Mouse (Mus musculus) limb, embryonic 11.5 days (tissue): ENCODE measurements at regions not wholly inside any gene's neighbourhood (a gene's known extent, or its start where the extent isn't known, plus 50 kb on each side); places are given as distances from the start of the nearest gene placed in this dataset.

Source experiments
- ATAC-seq: fragments of 200-750 bp; cut with Nextera tagmentation; 2 replicates; pipeline ENCODE4 v1.8.0; 2017; ENCODE audit warnings: low read depth; ENCODE audit not compliant: insufficient number of reproducible peaks, low FRiP score, low TSS enrichment
- DNase-seq: peaks from one replicate; pipeline ENCODE4 v3.0.0-alpha.2; 2015; ENCODE audit warnings: low spot score
- H3K27ac ChIP-seq: fragments of 300-500 bp; sonication (generic); replicated peaks from 2 replicates; pipeline ENCODE4 v1.5.1; 2014; ENCODE audit warnings: low read depth, mild to moderate bottlenecking, low read length
- H3K27me3 ChIP-seq: fragments of 300-500 bp; sonication (generic); 2 replicates; pipeline ENCODE4 v1.6.1; 2014; ENCODE audit warnings: mild to moderate bottlenecking, low read length, mixed read lengths; ENCODE audit not compliant: control insufficient read depth, insufficient read depth
- H3K36me3 ChIP-seq: fragments of 300-500 bp; sonication (generic); 2 replicates; pipeline ENCODE4 v1.6.1; 2014; ENCODE audit warnings: mild to moderate bottlenecking, low read length, moderate library complexity, mixed read lengths; ENCODE audit not compliant: control insufficient read depth, insufficient read depth
- H3K4me1 ChIP-seq: fragments of 300-500 bp; sonication (generic); 2 replicates; pipeline ENCODE4 v1.6.1; 2014; ENCODE audit warnings: low read length, mixed read lengths; ENCODE audit not compliant: control insufficient read depth, insufficient read depth
- H3K4me2 ChIP-seq: fragments of 300-500 bp; sonication (generic); 2 replicates; pipeline ENCODE4 v1.6.1; 2014; ENCODE audit warnings: low read depth, mild to moderate bottlenecking, moderate library complexity; ENCODE audit not compliant: severe bottlenecking
- H3K4me3 ChIP-seq: fragments of 300-500 bp; sonication (generic); 2 replicates; pipeline ENCODE4 v1.5.1; 2014; ENCODE audit warnings: low read depth, low read length
- H3K9ac ChIP-seq: fragments of 300-500 bp; sonication (generic); 2 replicates; pipeline ENCODE4 v1.6.1; 2014; ENCODE audit warnings: mild to moderate bottlenecking, low read length
- H3K9me3 ChIP-seq: fragments of 300-500 bp; sonication (generic); 2 replicates; pipeline ENCODE4 v1.6.1; 2016; ENCODE audit warnings: low read length; ENCODE audit not compliant: control insufficient read depth
- WGBS: fragments of 180-500 bp; shearing (Covaris S2); extraction: QIAGEN DNeasy Blood & Tissue Kit; methylation state at CpG from one replicate; pipeline ENCODE4 v1.1.7; 2014; 5-methylcytosine and 5-hydroxymethylcytosine counted together

DNA sequence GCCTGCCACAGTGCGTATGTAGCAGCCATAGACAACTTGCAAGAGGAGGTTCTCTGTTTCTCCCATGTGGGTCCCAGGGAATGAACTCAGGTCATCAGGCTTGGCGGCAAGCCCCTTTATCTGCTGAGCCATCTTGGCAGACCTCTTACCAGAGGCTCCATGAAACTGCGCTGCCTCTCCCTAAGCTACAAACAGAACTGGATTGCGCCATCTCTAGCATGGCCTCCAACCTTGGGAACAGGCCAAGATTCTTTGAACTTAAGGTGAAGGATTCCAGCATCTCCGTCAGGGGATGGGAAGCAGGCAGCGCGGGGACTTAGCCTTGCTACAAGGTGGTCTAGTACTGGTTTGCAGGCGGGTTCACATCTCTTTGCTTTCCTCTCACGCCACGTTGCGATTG, 201.8 kb upstream of the Kazn start:
- Histone ChIP-seq H3K9ac (no peak overlapping the region), H3K4me3 (no peak overlapping the region), H3K4me2 (no peak overlapping the region), H3K27me3 (no peaks in the 10 kb centered on the region), H3K9me3 (no peaks in the 10 kb centered on the region), H3K27ac (no peak overlapping the region), H3K36me3 (no peaks in the 10 kb centered on the region), H3K4me1 (no peaks in the 10 kb centered on the region)
- 95% methylated on average over 11 of the region's 11 CpGs for WGBS
- DNase-seq: no peak
- no peak for ATAC-seq

- Histone ChIP-seq H3K4me2 (no peak overlapping the region), H3K27ac (no peak overlapping the region), H3K9ac (no peak overlapping the region), H3K9me3 (no peaks in the 10 kb centered on the region), H3K27me3 (no peaks in the 10 kb centered on the region), H3K4me1 (no peaks in the 10 kb centered on the region), H3K4me3 (no peak overlapping the region), H3K36me3 (no peaks in the 10 kb centered on the region)
- DNase-seq: no peak
- ATAC-seq: no peak
- 38% methylated on average over 9 of the region's 9 CpGs for WGBS
Observed at GRCm38 (mm10) chr4:142439450-142440183, 200.4 kb upstream of the Kazn start.

DNA sequence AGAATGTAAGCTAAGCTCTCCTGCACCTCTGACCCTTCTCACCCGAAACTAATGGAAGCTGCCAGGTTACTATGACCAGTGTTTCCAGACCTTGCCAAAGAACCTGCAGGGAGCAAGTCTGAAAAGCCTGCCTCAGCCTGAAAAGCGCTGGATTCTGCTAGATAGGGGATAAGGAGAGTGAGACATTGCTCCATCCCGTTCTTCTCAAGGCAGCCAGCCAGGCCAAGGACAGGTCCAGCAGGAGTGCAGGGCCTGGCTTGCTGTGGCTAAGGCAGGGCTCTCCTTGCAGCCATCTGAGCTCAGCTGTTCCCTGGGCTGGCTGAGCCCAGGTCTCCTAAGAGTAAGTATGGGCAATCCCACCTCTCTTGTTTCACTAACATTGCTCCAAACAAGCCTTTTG, 185.4 kb upstream of the Kazn start:
- H3K4me2 ChIP-seq: no peak overlapping the region
- no peaks in the 10 kb centered on the region for H3K27me3 ChIP-seq
- no peak overlapping the region for H3K4me3 ChIP-seq
- WGBS: 75% methylated on average over 3 of the region's 3 CpGs
- H3K9me3 ChIP-seq: no peaks in the 10 kb centered on the region
- no peak overlapping the region for H3K27ac ChIP-seq
- no peak overlapping the region for H3K9ac ChIP-seq
- no peaks in the 10 kb centered on the region for H3K36me3 ChIP-seq
- ATAC-seq: no peak
- DNase-seq: no peak
- no peaks in the 10 kb centered on the region for H3K4me1 ChIP-seq

DNA sequence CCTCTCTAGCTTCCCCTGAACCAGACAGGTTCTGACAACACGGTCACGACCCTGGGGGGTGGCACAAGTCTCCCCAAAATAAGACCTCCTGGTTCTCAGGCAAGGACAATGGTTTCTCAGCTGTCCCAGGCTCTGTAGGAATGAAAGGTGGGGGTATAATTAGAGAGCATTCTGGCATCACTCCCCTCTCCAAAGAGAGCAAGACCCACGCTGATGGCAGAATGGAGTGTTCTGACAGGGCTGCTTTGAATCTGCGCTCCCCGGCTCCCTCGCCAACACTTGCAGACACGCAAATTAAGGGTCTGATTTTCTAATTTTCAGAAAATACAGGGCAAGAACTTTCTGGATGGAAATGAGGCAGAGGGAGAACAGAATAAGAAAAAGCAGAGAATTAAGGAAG, 181.2 kb upstream of the Kazn start:
- H3K4me3 ChIP-seq: no peak overlapping the region
- no peak overlapping the region for H3K9ac ChIP-seq
- DNase-seq: no peak
- no peaks in the 10 kb centered on the region for H3K27me3 ChIP-seq
- no peaks in the 10 kb centered on the region for H3K4me1 ChIP-seq
- H3K9me3 ChIP-seq: no peaks in the 10 kb centered on the region
- H3K27ac ChIP-seq: no peak overlapping the region
- 86% methylated on average over 7 of the region's 7 CpGs for WGBS
- no peak for ATAC-seq
- H3K4me2 ChIP-seq: no peak overlapping the region
- no peaks in the 10 kb centered on the region for H3K36me3 ChIP-seq

DNA sequence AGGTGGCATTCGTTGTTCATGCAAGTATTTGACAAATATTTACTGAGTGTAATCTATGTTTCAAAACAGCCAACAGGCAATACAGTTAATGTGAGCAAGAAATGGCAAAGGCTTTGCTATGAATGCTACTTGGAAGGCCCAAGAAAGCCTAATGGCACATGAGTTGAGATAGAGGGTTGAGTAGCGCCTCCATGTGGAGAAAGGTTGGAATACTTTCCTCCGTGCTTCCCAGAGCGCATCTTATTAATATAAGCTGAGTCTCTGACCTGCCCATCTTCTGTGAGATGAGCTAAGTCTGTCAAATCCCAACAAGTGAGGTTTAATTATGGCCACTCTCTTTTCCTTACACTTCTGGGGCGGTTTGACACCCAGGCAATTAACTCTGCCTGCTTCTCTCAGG, 175.7 kb upstream of the Kazn start:
- no peak for DNase-seq
- Histone ChIP-seq H3K4me2 (no peak overlapping the region), H3K9me3 (no peaks in the 10 kb centered on the region), H3K4me1 (no peaks in the 10 kb centered on the region), H3K9ac (no peak overlapping the region), H3K27me3 (no peaks in the 10 kb centered on the region), H3K4me3 (no peak overlapping the region), H3K27ac (no peak overlapping the region), H3K36me3 (no peaks in the 10 kb centered on the region)
- ATAC-seq: no peak
- 67% methylated on average over 5 of the region's 5 CpGs for WGBS

GRCm38 (mm10) chr4:142411792-142412191, 172.6 kb upstream of the Kazn start:
- Histone ChIP-seq H3K4me3 (no peak overlapping the region), H3K27me3 (no peaks in the 10 kb centered on the region), H3K9ac (no peak overlapping the region), H3K4me1 (no peaks in the 10 kb centered on the region), H3K4me2 (no peak overlapping the region), H3K27ac (no peak overlapping the region), H3K9me3 (no peaks in the 10 kb centered on the region), H3K36me3 (no peaks in the 10 kb centered on the region)
- DNase-seq (no peak), ATAC-seq (no peak)
- WGBS: 90% methylated on average over 5 of the region's 5 CpGs

- no peak overlapping the region for H3K4me2 ChIP-seq
- ATAC-seq (no peak), DNase-seq (no peak)
- 83% methylated on average over 26 of the region's 26 CpGs for WGBS
- H3K4me3 ChIP-seq: no peak overlapping the region
- H3K27ac ChIP-seq: no peak overlapping the region
- no peaks in the 10 kb centered on the region for H3K27me3 ChIP-seq
- no peaks in the 10 kb centered on the region for H3K36me3 ChIP-seq
- H3K9me3 ChIP-seq: no peaks in the 10 kb centered on the region
- no peaks in the 10 kb centered on the region for H3K4me1 ChIP-seq
- H3K9ac ChIP-seq: no peak overlapping the region
Observed at GRCm38 (mm10) chr4:142410596-142411573, 171.7 kb upstream of the Kazn start.

GRCm38 (mm10) chr4:142397858-142398257, 158.7 kb upstream of the Kazn start:
- WGBS: 78% methylated on average over 7 of the region's 7 CpGs
- H3K4me3 ChIP-seq: no peak overlapping the region
- no peak overlapping the region for H3K4me2 ChIP-seq
- no peaks in the 10 kb centered on the region for H3K36me3 ChIP-seq
- H3K9ac ChIP-seq: no peak overlapping the region
- H3K27ac ChIP-seq: no peak overlapping the region
- no peaks in the 10 kb centered on the region for H3K9me3 ChIP-seq
- H3K4me1 ChIP-seq: no peaks in the 10 kb centered on the region
- no peaks in the 10 kb centered on the region for H3K27me3 ChIP-seq
- ATAC-seq (no peak), DNase-seq (no peak)
